Mouse (Mus musculus): ENCODE measurements around the gene Casr. TPM values are rescaled to one million over a fixed set of nuclear protein-coding genes. Genes with fewer than 3 reads are reported as not detected.

The Casr gene
- polyA plus RNA-seq, 1 experiment from 2014 or later: 0.05 TPM

- no peak for ATAC-seq (ENCODE audit: insufficient read depth, low FRiP score)
- 76% methylated on average over 3 of the region's 3 CpGs for WGBS
- no peaks in the 10 kb centered on the region for H3K4me1 ChIP-seq (ENCODE audit: control insufficient read depth, insufficient read depth, low read length)
Observed at GRCm38 (mm10) chr16:36465436-36465835, 96.5 kb downstream of the Casr start.

GRCm38 (mm10) chr16:36464076-36464475, 97.9 kb downstream of the Casr start:
- WGBS: 62% methylated on average over 4 of the region's 4 CpGs
- H3K4me3 ChIP-seq (replicated peaks; ENCODE audit: low read length): no peak overlapping the region

More at GRCm38 (mm10) chr16:36465436-36465835, 96.5 kb downstream of the Casr start:
- no peaks in the 10 kb centered on the region for H3K9me3 ChIP-seq (replicated peaks; ENCODE audit: control insufficient read depth, low read length)
- no peaks in the 10 kb centered on the region for H3K27me3 ChIP-seq (ENCODE audit: control insufficient read depth, insufficient read depth, low read length)
- no peak overlapping the region for H3K27ac ChIP-seq (ENCODE audit: low read length)
- no peak overlapping the region for H3K9ac ChIP-seq (ENCODE audit: low read length)
- H3K36me3 ChIP-seq (ENCODE audit: control insufficient read depth, insufficient read depth, low read length): no peaks in the 10 kb centered on the region
- H3K4me2 ChIP-seq (ENCODE audit: low read depth, low read length): no peak overlapping the region
- no peak overlapping the region for H3K4me3 ChIP-seq (replicated peaks; ENCODE audit: low read length)

DNA sequence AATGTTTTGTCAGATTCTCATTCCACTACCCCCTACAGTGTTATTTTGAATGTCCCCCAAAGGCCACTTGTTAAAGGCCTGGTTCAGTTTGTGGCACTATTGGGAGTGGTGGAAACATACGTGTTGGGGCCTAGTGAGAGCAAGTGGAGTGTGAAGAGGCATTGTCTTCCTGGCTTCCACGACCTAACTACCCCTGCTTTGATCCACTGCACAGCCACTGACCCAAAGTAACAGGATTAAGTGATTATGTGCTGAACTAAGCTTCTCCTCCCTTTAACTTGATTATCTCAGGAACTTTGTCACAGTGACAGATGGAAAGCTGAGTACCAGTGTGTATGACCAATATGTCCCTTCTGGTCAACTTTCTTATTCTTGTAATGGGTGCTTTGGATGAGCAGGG, 101.5 kb downstream of the Casr start:
- WGBS: 47% methylated on average over 2 of the region's 2 CpGs
- no peak for ATAC-seq (ENCODE audit: insufficient read depth, low FRiP score)

More at GRCm38 (mm10) chr16:36464076-36464475, 97.9 kb downstream of the Casr start:
- Histone ChIP-seq H3K9ac (ENCODE audit: low read length) (no peak overlapping the region), H3K4me2 (ENCODE audit: low read depth, low read length) (no peak overlapping the region), H3K27me3 (ENCODE audit: control insufficient read depth, insufficient read depth, low read length) (no peaks in the 10 kb centered on the region), H3K36me3 (ENCODE audit: control insufficient read depth, insufficient read depth, low read length) (no peaks in the 10 kb centered on the region), H3K9me3 (replicated peaks; ENCODE audit: control insufficient read depth, low read length) (no peaks in the 10 kb centered on the region), H3K27ac (ENCODE audit: low read length) (no peak overlapping the region), H3K4me1 (ENCODE audit: control insufficient read depth, insufficient read depth, low read length) (no peaks in the 10 kb centered on the region)
- no peak for ATAC-seq (ENCODE audit: insufficient read depth, low FRiP score)

DNA sequence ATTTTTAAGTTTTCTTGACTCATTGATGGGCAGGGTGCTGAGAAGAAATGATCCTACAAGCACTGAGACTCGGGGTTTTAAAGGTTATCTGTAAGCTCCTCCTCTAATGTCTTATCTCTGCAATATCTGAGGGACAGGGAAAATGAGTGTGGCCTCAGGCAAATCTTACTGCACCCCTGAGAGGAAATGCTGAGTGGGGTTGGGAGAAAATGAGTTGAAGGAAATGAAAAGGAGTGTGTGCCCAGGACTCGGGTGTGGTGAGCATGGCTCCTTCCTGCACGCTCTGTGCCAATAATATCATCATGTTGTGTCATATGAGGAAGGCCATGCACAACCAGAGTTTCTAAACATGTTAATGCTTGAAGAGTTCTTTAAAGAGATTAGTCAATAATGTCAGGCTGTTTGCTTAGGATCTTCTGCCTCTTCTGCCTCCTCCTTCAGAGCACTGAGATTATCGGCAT, 106.6 kb downstream of the Casr start, which contains the start of gene Stfa3:
Gene Stfa3, minus strand, starts transcription at position 51 of the 461 bp plus-strand sequence.
- ATAC-seq (ENCODE audit: insufficient read depth, low FRiP score): peak; percentile 62
- Histone ChIP-seq H3K27ac (ENCODE audit: low read length) (peak within 1 kb of the TSS; percentile 75), H3K9me3 (replicated peaks; ENCODE audit: control insufficient read depth, low read length) (no peaks in the 10 kb centered on the region), H3K4me3 (replicated peaks; ENCODE audit: low read length) (no peak within 1 kb of the TSS), H3K36me3 (ENCODE audit: control insufficient read depth, insufficient read depth, low read length) (no peaks in the 10 kb centered on the region), H3K9ac (ENCODE audit: low read length) (no peak within 1 kb of the TSS), H3K4me1 (ENCODE audit: control insufficient read depth, insufficient read depth, low read length) (no peaks in the 10 kb centered on the region), H3K27me3 (ENCODE audit: control insufficient read depth, insufficient read depth, low read length) (no peaks in the 10 kb centered on the region), H3K4me2 (ENCODE audit: low read depth, low read length) (no peak within 1 kb of the TSS)
- 62% methylated on average over 4 of the region's 4 CpGs for WGBS

More for the DNA sequence above, 101.5 kb downstream of the Casr start:
- Histone ChIP-seq H3K36me3 (ENCODE audit: control insufficient read depth, insufficient read depth, low read length) (no peaks in the 10 kb centered on the region), H3K9ac (ENCODE audit: low read length) (no peak overlapping the region), H3K4me2 (ENCODE audit: low read depth, low read length) (no peak overlapping the region), H3K4me3 (replicated peaks; ENCODE audit: low read length) (no peak overlapping the region), H3K4me1 (ENCODE audit: control insufficient read depth, insufficient read depth, low read length) (no peaks in the 10 kb centered on the region), H3K27me3 (ENCODE audit: control insufficient read depth, insufficient read depth, low read length) (no peaks in the 10 kb centered on the region), H3K27ac (ENCODE audit: low read length) (no peak overlapping the region), H3K9me3 (replicated peaks; ENCODE audit: control insufficient read depth, low read length) (no peaks in the 10 kb centered on the region)

Other genes with a start within 250 kb of the Casr start
- 0.96 and 2.0 TPM in 2 replicates for gene BC117090, start 227.8 kb downstream of the Casr start, polyA plus RNA-seq (2015; fragmentation: Nextera tagmentation; extraction: Ambion mirVana)
- gene BC100530, start 194.4 kb downstream of the Casr start, polyA plus RNA-seq (2015; fragmentation: Nextera tagmentation; extraction: Ambion mirVana): 66.6 and 90.6 TPM in 2 replicates
- 9.1 and 16.2 TPM in 2 replicates for gene Stfa2, start 153.7 kb downstream of the Casr start, polyA plus RNA-seq (2015; fragmentation: Nextera tagmentation; extraction: Ambion mirVana)
- gene Stfa3, start 106.7 kb downstream of the Casr start, polyA plus RNA-seq (2015; fragmentation: Nextera tagmentation; extraction: Ambion mirVana): 17.3 and 27.0 TPM in 2 replicates
- gene Cd86, start 103.9 kb upstream of the Casr start, polyA plus RNA-seq (2015; fragmentation: Nextera tagmentation; extraction: Ambion mirVana): 3.3 and 4.3 TPM in 2 replicates
- gene Ildr1, start 131.8 kb upstream of the Casr start, polyA plus RNA-seq (2015; fragmentation: Nextera tagmentation; extraction: Ambion mirVana): 8.3 and 12.1 TPM in 2 replicates
- 4.0 and 4.7 TPM in 2 replicates for gene Slc15a2, start 222.8 kb upstream of the Casr start, polyA plus RNA-seq (2015; fragmentation: Nextera tagmentation; extraction: Ambion mirVana)

Data from stomach, embryonic 16.5 days (tissue).